Mouse (Mus musculus): ENCODE results near the gene Chd8. TPM values are rescaled to one million over a fixed set of nuclear protein-coding genes. Genes with fewer than 3 reads are reported as not detected.
A peak's percentile ranks its signal among the peaks of the same experiment; 100 is the strongest.

Chd8 gene
- polyA plus RNA-seq, 1 experiment from 2014 or later: 30.6 TPM

GRCm38 (mm10) chr14:52197156-52197878, 60.3 kb downstream of the Chd8 start, which contains the start of gene Supt16:
TSS of gene Supt16 (minus strand) at chr14:52197416.
- Histone ChIP-seq H3K4me3 (replicated peaks) (peak within 1 kb of the TSS; percentile 95), H3K27ac (peak within 1 kb of the TSS; percentile 99), H3K4me1 (peaks cover 3% of the 10 kb centered on the region; the same call in 1 of the 2 replicates), H3K27me3 (replicated peaks) (no peaks in the 10 kb centered on the region), H3K9ac (peak within 1 kb of the TSS; percentile 89), H3K9me3 (no peaks in the 10 kb centered on the region), H3K4me2 (peak within 1 kb of the TSS; percentile 61), H3K36me3 (peaks cover 14% of the 10 kb centered on the region)
- WGBS: under 1% methylated on average over 55 of the region's 59 CpGs
- ATAC-seq (ENCODE audit: insufficient read depth, low FRiP score, low read depth): peak; percentile 93

DNA sequence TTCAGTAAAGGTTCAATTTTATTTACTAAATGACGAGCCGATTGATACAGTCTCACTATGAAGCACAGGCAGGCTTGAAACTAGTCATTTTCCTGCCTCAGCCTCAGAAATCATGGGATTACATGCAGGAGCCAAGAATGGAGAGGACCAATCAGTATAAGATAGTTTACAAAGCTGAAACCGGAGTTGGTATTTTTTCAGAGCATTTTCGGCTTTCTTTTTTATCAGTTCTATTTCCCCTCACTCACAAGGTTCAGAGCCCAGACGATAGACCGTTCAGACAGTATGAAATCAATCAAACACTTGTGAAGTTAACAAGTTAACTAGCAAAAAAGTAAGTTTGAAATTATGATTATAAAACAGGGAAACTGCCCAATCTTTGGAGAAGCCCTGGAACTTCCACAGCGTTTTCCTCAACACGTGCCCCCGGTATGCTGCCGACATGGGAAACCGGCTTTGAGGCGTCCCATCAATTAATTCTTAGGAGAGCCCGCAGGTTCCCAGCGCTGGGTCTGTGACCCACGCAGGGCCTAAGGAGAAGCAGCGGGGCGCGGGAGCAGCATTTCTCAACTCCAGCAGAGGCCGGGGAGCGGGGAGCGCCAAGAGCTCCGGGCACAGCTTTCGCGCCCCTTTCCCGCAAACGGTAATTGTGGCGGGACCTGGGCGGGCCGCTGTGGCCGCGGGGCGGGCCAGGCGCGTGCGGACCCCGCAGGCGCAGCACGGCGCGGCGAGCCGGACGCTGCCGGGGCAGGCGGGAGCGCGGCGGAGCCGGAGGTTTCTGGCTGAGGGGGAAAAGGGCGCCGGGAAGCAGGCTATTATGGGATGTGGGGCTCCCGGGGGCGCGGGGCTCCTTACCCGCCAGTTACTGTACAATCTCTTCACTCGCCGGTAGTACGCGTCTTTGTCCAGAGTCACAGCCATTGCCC, 61.1 kb downstream of the Chd8 start:
- peaks cover 10% of the 10 kb centered on the region for H3K36me3 ChIP-seq
- peak overlapping the region; percentile 61 for H3K4me2 ChIP-seq
- H3K9me3 ChIP-seq: no peaks in the 10 kb centered on the region
- peaks cover 3% of the 10 kb centered on the region; the same call in 1 of the 2 replicates for H3K4me1 ChIP-seq
- no peak for ATAC-seq (ENCODE audit: insufficient read depth, low FRiP score, low read depth)
- under 1% methylated on average over 56 of the region's 59 CpGs for WGBS
- no peaks in the 10 kb centered on the region for H3K27me3 ChIP-seq (replicated peaks)
- H3K27ac ChIP-seq: peak overlapping the region; percentile 99
- peak overlapping the region; percentile 95 for H3K4me3 ChIP-seq (replicated peaks)
- peak overlapping the region; percentile 89 for H3K9ac ChIP-seq

DNA sequence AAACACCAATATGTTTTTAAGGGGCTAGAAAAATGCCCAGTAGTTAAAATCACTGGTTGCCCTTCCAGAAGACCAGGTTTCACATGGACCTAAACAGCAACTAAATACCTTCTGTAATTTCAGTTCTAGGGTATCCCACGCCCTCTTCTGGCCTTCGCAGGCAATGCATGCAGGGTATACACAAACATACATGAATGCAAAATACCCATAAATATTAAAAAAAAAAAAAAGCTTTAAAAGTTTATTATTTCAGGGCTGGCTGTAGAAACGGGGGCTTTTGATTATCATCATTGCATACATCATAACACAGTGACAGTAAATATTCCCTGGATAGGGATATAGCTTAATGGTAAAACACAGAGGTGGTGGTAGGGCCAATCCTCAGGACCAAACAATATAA, 61.9 kb downstream of the Chd8 start:
- Histone ChIP-seq H3K9ac (no peak overlapping the region; the same call in 1 of the 2 replicates), H3K36me3 (peaks cover 10% of the 10 kb centered on the region), H3K4me1 (peaks cover 3% of the 10 kb centered on the region; the same call in 1 of the 2 replicates), H3K27me3 (replicated peaks) (no peaks in the 10 kb centered on the region), H3K4me3 (replicated peaks) (peak overlapping the region; percentile 95), H3K9me3 (no peaks in the 10 kb centered on the region), H3K4me2 (peak overlapping the region; percentile 61), H3K27ac (no peak overlapping the region)
- 8% methylated on average over 3 of the region's 3 CpGs for WGBS
- no peak for ATAC-seq (ENCODE audit: insufficient read depth, low FRiP score, low read depth)

GRCm38 (mm10) chr14:52190740-52191359, 66.7 kb downstream of the Chd8 start:
- no peaks in the 10 kb centered on the region for H3K9me3 ChIP-seq
- H3K4me3 ChIP-seq (replicated peaks): no peak overlapping the region
- H3K27me3 ChIP-seq (replicated peaks): no peaks in the 10 kb centered on the region
- H3K4me1 ChIP-seq: no peaks in the 10 kb centered on the region
- H3K4me2 ChIP-seq: no peak overlapping the region
- no peak for ATAC-seq (ENCODE audit: insufficient read depth, low FRiP score, low read depth)
- no peak overlapping the region for H3K9ac ChIP-seq
- no peaks in the 10 kb centered on the region for H3K36me3 ChIP-seq
- no peak overlapping the region for H3K27ac ChIP-seq

- H3K4me1 ChIP-seq: no peaks in the 10 kb centered on the region
- no peaks in the 10 kb centered on the region for H3K27me3 ChIP-seq (replicated peaks)
- H3K9me3 ChIP-seq: no peaks in the 10 kb centered on the region
- H3K36me3 ChIP-seq: no peaks in the 10 kb centered on the region
- no peak overlapping the region for H3K4me3 ChIP-seq (replicated peaks)
- 72% methylated on average over 2 of the region's 2 CpGs for WGBS
- no peak overlapping the region for H3K4me2 ChIP-seq
- H3K27ac ChIP-seq: no peak overlapping the region
- H3K9ac ChIP-seq: no peak overlapping the region
- ATAC-seq (ENCODE audit: insufficient read depth, low FRiP score, low read depth): no peak
Observed at GRCm38 (mm10) chr14:52189519-52189918, 68.1 kb downstream of the Chd8 start.

DNA sequence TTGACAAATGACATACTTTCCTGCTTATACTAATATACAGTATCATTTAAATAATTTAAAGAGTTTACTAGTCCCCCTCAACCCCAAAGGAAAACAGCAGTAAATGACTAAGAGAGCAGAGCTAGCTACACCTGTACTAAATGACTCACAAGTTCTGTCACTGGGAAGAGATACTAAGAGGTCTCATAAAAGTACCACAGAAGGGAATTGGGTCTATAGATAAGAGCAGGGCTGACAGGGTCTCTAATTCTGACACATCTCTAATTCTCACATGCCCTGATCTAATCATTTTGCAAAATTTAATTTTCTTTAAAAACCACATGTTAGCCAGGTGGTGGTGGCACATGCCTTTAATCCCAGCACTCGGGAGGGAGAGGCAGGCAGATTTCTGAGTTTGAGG, 68.8 kb downstream of the Chd8 start:
- Histone ChIP-seq H3K9ac (no peak overlapping the region), H3K9me3 (no peaks in the 10 kb centered on the region), H3K27ac (no peak overlapping the region), H3K4me2 (no peak overlapping the region), H3K27me3 (replicated peaks) (no peaks in the 10 kb centered on the region), H3K36me3 (no peaks in the 10 kb centered on the region), H3K4me1 (no peaks in the 10 kb centered on the region), H3K4me3 (replicated peaks) (no peak overlapping the region)
- WGBS: 94% methylated on average over 1 of the region's 1 CpGs
- ATAC-seq (ENCODE audit: insufficient read depth, low FRiP score, low read depth): no peak

GRCm38 (mm10) chr14:52166571-52166970, 91.0 kb downstream of the Chd8 start:
- 93% methylated on average over 2 of the region's 2 CpGs for WGBS
- no peaks in the 10 kb centered on the region for H3K4me1 ChIP-seq
- peaks cover 53% of the 10 kb centered on the region for H3K36me3 ChIP-seq
- no peaks in the 10 kb centered on the region for H3K9me3 ChIP-seq
- no peak overlapping the region for H3K27ac ChIP-seq
- no peak overlapping the region for H3K9ac ChIP-seq
- no peaks in the 10 kb centered on the region for H3K27me3 ChIP-seq (replicated peaks)
- H3K4me2 ChIP-seq: no peak overlapping the region
- ATAC-seq (ENCODE audit: insufficient read depth, low FRiP score, low read depth): no peak
- H3K4me3 ChIP-seq (replicated peaks): no peak overlapping the region

GRCm38 (mm10) chr14:52160911-52161310, 96.7 kb downstream of the Chd8 start:
- Histone ChIP-seq H3K36me3 (peaks cover 54% of the 10 kb centered on the region), H3K27me3 (replicated peaks) (no peaks in the 10 kb centered on the region), H3K4me3 (replicated peaks) (no peak overlapping the region), H3K4me1 (no peaks in the 10 kb centered on the region), H3K4me2 (no peak overlapping the region), H3K9me3 (no peaks in the 10 kb centered on the region), H3K9ac (no peak overlapping the region), H3K27ac (no peak overlapping the region)
- 82% methylated on average over 6 of the region's 6 CpGs for WGBS
- no peak for ATAC-seq (ENCODE audit: insufficient read depth, low FRiP score, low read depth)

- H3K4me1 ChIP-seq: no peaks in the 10 kb centered on the region
- ATAC-seq (ENCODE audit: insufficient read depth, low FRiP score, low read depth): no peak
- no peak overlapping the region for H3K27ac ChIP-seq
- no peaks in the 10 kb centered on the region for H3K27me3 ChIP-seq (replicated peaks)
- WGBS: 80% methylated on average over 2 of the region's 2 CpGs
- peaks cover 13% of the 10 kb centered on the region for H3K36me3 ChIP-seq
- no peak overlapping the region for H3K4me3 ChIP-seq (replicated peaks)
- H3K9me3 ChIP-seq: no peaks in the 10 kb centered on the region
- H3K9ac ChIP-seq: no peak overlapping the region
- no peak overlapping the region for H3K4me2 ChIP-seq
Observed at GRCm38 (mm10) chr14:52155008-52155407, 102.6 kb downstream of the Chd8 start.

- Histone ChIP-seq H3K9me3 (no peaks in the 10 kb centered on the region), H3K36me3 (no peaks in the 10 kb centered on the region), H3K4me1 (no peaks in the 10 kb centered on the region), H3K27ac (no peak overlapping the region), H3K27me3 (replicated peaks) (no peaks in the 10 kb centered on the region), H3K9ac (no peak overlapping the region), H3K4me2 (no peak overlapping the region), H3K4me3 (replicated peaks) (no peak overlapping the region)
- ATAC-seq (ENCODE audit: insufficient read depth, low FRiP score, low read depth): no peak
- WGBS: 56% methylated on average over 3 of the region's 3 CpGs
Observed at GRCm38 (mm10) chr14:52152613-52153012, 105.0 kb downstream of the Chd8 start.

DNA sequence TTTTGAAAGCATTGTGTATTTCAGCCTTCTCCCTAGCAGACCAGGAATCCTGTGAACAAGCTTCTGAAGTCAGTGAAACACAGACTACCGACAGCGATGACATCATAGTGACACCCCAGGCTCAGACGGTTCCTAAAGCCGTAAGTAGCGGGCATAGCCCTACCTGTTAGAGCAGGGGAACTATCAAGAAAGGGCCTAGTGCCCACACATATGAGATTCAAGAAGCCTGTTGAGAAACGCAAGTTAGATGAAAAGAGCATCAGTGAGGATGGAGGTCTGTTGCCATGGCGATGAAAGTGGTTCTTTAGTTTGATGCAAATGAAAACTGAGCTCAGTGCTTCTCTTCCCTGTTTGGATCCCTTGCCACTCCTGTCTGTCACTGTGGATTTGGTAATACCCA, 105.4 kb downstream of the Chd8 start:
- no peaks in the 10 kb centered on the region for H3K27me3 ChIP-seq (replicated peaks)
- ATAC-seq (ENCODE audit: insufficient read depth, low FRiP score, low read depth): no peak
- no peaks in the 10 kb centered on the region for H3K4me1 ChIP-seq
- H3K9me3 ChIP-seq: no peaks in the 10 kb centered on the region
- H3K4me3 ChIP-seq (replicated peaks): no peak overlapping the region
- no peak overlapping the region for H3K27ac ChIP-seq
- 42% methylated on average over 7 of the region's 7 CpGs for WGBS
- H3K4me2 ChIP-seq: no peak overlapping the region
- no peak overlapping the region for H3K9ac ChIP-seq
- no peaks in the 10 kb centered on the region for H3K36me3 ChIP-seq

DNA sequence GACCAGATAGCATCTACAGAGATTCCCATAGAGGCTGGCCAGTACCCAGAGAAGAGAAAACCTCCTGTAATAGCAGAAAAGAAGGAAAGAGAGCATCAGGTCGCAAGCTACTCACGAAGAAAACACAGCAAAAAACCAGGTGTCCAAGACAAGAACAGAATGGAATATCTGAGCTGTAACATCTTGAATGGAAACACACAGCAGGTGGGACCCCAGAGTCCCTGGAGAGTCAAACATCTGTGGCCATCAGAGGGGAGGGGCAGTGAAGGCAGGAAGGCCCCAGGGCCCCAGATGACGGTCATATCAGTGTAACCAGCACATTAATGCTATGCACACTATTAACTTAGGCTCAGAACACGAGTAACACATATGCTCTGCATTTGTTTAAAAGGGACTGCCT, 107.7 kb downstream of the Chd8 start:
- ATAC-seq (ENCODE audit: insufficient read depth, low FRiP score, low read depth): no peak
- 60% methylated on average over 4 of the region's 4 CpGs for WGBS

More for the DNA sequence above, 107.7 kb downstream of the Chd8 start:
- H3K9me3 ChIP-seq: no peaks in the 10 kb centered on the region
- no peak overlapping the region for H3K4me3 ChIP-seq (replicated peaks)
- H3K27me3 ChIP-seq (replicated peaks): no peaks in the 10 kb centered on the region
- no peak overlapping the region for H3K4me2 ChIP-seq
- H3K4me1 ChIP-seq: no peaks in the 10 kb centered on the region
- no peak overlapping the region for H3K27ac ChIP-seq
- H3K9ac ChIP-seq: no peak overlapping the region
- no peaks in the 10 kb centered on the region for H3K36me3 ChIP-seq
